Mouse (Mus musculus) embryonic facial prominence, embryonic 13.5 days (tissue): Measurements from ENCODE around the gene Il5ra. TPM values are rescaled to one million over a fixed set of nuclear protein-coding genes. Genes with fewer than 3 reads are reported as not detected.

Source experiments
- ATAC-seq: fragments of 200-750 bp; cut with Nextera tagmentation; 2 replicates; pipeline ENCODE4 v1.8.0; 2017; ENCODE audit warnings: low read depth; ENCODE audit not compliant: insufficient number of reproducible peaks, insufficient read depth, low FRiP score, low TSS enrichment
- H3K27ac ChIP-seq: fragments of 300-500 bp; sonication (generic); 2 replicates; pipeline ENCODE4 v1.5.1; 2015; ENCODE audit warnings: moderate library complexity, mild to moderate bottlenecking, inconsistent platforms
- H3K27me3 ChIP-seq: fragments of 300-500 bp; sonication (generic); 2 replicates; pipeline ENCODE4 v1.6.1; 2015; ENCODE audit warnings: mild to moderate bottlenecking, inconsistent platforms
- H3K36me3 ChIP-seq: fragments of 300-500 bp; sonication (generic); 2 replicates; pipeline ENCODE4 v1.6.1; 2015; ENCODE audit warnings: mild to moderate bottlenecking, inconsistent platforms
- H3K4me1 ChIP-seq: fragments of 300-500 bp; sonication (generic); 2 replicates; pipeline ENCODE4 v1.6.1; 2015; ENCODE audit warnings: inconsistent platforms
- H3K4me2 ChIP-seq: fragments of 300-500 bp; sonication (generic); 2 replicates; pipeline ENCODE4 v1.6.1; 2015; ENCODE audit warnings: moderate library complexity, mild to moderate bottlenecking, inconsistent platforms
- H3K4me3 ChIP-seq: fragments of 300-500 bp; sonication (generic); 2 replicates; pipeline ENCODE4 v1.5.1; 2015; ENCODE audit warnings: mild to moderate bottlenecking, inconsistent platforms
- H3K9ac ChIP-seq: fragments of 300-500 bp; sonication (generic); 2 replicates; pipeline ENCODE4 v1.6.1; 2015; ENCODE audit warnings: mild to moderate bottlenecking, inconsistent platforms
- H3K9me3 ChIP-seq: fragments of 300-500 bp; sonication (generic); 2 replicates; pipeline ENCODE4 v1.6.1; 2016; ENCODE audit warnings: inconsistent platforms
- WGBS: fragments of 180-500 bp; shearing (Covaris S2); methylation state at CpG from one replicate; pipeline ENCODE4 v1.1.7; 2015; ENCODE audit warnings: mixed read lengths; 5-methylcytosine and 5-hydroxymethylcytosine counted together
- polyA plus RNA-seq: library from polyadenylated mRNA; unstranded; fragments of >200 nt; fragmentation: Nextera tagmentation; extraction: Ambion mirVana; gene quantifications from 2 replicates; pipeline ENCODE4 v1.2.1, GENCODE M21; 2015

The Il5ra gene
- polyA plus RNA-seq, 1 experiment from 2014 or later, result not detected

DNA sequence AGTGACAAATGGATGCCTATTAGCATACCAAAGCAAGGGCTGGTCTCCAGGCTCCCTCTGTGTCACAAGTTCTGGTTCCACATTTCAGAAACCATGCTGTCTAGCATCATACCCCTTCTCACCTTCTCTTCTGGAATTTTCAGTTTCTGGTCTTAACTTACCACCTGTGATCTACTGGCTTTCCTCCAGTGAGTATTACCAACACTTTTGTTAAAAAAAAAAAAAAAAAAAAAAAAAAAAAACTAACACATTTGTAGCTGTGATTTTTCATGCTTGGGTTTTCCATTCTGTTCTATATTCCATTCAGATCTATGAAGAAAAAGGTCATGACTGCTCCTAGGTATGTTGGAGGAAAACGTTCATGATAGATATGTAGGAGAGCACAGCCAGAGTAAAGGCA, 17.1 kb upstream of the Il5ra start:
- H3K9ac ChIP-seq, result no peak overlapping the region
- no peaks in the 10 kb centered on the region; the same call in 1 of the 2 replicates for H3K27me3 ChIP-seq
- 68% methylated on average over 1 of the region's 1 CpGs for WGBS
- no peaks in the 10 kb centered on the region for H3K9me3 ChIP-seq
- no peak overlapping the region for H3K27ac ChIP-seq
- ATAC-seq, result no peak
- H3K4me1 ChIP-seq, result peaks cover 11% of the 10 kb centered on the region
- H3K4me2 ChIP-seq, result no peak overlapping the region
- no peaks in the 10 kb centered on the region for H3K36me3 ChIP-seq
- H3K4me3 ChIP-seq, result no peak overlapping the region

- H3K9me3 ChIP-seq, result no peaks in the 10 kb centered on the region
- H3K9ac ChIP-seq, result no peak overlapping the region
- no peak overlapping the region for H3K27ac ChIP-seq
- H3K4me1 ChIP-seq, result no peaks in the 10 kb centered on the region
- H3K27me3 ChIP-seq, result no peaks in the 10 kb centered on the region
- WGBS, result 76% methylated on average over 1 of the region's 1 CpGs
- no peak overlapping the region for H3K4me3 ChIP-seq
- no peak overlapping the region for H3K4me2 ChIP-seq
- H3K36me3 ChIP-seq, result no peaks in the 10 kb centered on the region
- ATAC-seq, result no peak
Measured at GRCm38 (mm10) chr6:106761486-106761885, 12.6 kb upstream of the Il5ra start.

DNA sequence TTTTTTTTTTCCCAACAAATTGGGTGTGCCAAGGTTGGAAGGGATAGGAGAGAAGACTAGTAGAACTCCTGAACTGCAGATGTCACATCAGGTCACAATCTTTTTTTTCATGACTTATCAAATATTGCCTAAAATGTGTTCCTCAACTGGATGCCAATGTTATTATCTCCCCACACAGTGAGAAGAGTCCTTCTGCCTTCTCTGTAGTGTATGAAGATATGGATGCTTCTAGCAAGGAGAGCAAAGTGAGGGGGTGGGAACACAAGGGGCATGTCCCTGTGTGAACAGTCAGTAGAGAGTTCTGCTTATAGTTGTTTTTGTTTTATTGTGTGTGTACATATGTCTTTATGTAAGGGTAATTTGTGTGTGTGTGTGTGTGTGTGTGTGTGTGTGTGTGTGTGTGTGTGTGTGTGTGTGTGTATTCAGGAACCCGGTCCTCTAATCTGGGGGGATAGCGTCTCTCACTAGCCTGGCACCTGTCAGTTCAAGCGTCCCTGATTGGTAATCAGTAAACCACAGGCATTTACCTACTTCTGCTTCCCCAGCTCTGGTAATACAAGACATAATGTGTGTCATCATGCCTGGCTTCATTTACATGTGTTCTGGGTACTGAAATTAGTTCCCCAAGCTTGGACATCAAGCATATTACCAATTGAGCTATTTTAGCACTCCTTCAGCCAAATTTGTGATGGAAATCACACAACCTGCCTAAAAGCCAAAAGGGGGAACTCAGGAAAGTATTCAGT, 11.8 kb upstream of the Il5ra start:
- no peaks in the 10 kb centered on the region for H3K4me1 ChIP-seq
- H3K4me2 ChIP-seq, result no peak overlapping the region
- H3K4me3 ChIP-seq, result no peak overlapping the region
- WGBS, result 69% methylated on average over 3 of the region's 3 CpGs
- no peaks in the 10 kb centered on the region for H3K9me3 ChIP-seq
- H3K9ac ChIP-seq, result no peak overlapping the region
- H3K36me3 ChIP-seq, result no peaks in the 10 kb centered on the region
- H3K27ac ChIP-seq, result no peak overlapping the region
- no peak for ATAC-seq
- H3K27me3 ChIP-seq, result no peaks in the 10 kb centered on the region

GRCm38 (mm10) chr6:106758299-106758698, 9.5 kb upstream of the Il5ra start:
- Histone ChIP-seq H3K4me1 (no peaks in the 10 kb centered on the region), H3K36me3 (no peaks in the 10 kb centered on the region), H3K4me2 (no peak overlapping the region), H3K9me3 (no peaks in the 10 kb centered on the region), H3K27ac (no peak overlapping the region), H3K27me3 (no peaks in the 10 kb centered on the region), H3K4me3 (no peak overlapping the region), H3K9ac (no peak overlapping the region)
- 84% methylated on average over 3 of the region's 3 CpGs for WGBS
- ATAC-seq, result no peak

- H3K9ac ChIP-seq, result no peak overlapping the region
- no peak overlapping the region for H3K27ac ChIP-seq
- H3K36me3 ChIP-seq, result no peaks in the 10 kb centered on the region
- H3K4me2 ChIP-seq, result no peak overlapping the region
- H3K9me3 ChIP-seq, result no peaks in the 10 kb centered on the region
- no peaks in the 10 kb centered on the region for H3K27me3 ChIP-seq
- no peak overlapping the region for H3K4me3 ChIP-seq
- no peaks in the 10 kb centered on the region for H3K4me1 ChIP-seq
- no peak for ATAC-seq
- WGBS, result 82% methylated on average over 7 of the region's 7 CpGs
Measured at GRCm38 (mm10) chr6:106750291-106750690, 1.5 kb upstream of the Il5ra start.

DNA sequence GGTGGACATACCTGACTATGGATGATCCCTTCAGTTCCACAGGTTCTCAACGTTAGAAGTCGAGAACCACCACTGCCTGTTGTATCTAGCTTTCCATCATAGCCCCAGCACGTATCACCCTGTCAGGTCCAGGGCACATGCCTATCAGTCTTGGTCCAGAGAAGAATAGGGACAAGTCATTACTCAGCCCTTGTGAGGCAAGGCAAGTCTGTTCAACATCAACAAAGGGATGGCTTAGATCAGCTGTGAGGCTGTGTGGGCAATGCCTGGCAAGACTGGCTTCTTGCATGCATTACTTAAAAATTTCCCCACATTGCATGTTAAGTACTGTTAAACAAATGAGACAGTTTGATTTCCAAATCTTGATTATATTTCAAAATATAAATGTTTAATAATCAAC, 1.0 kb downstream of the Il5ra start:
- ATAC-seq, result no peak
- no peak overlapping the region for H3K27ac ChIP-seq
- no peak overlapping the region for H3K4me3 ChIP-seq
- H3K4me1 ChIP-seq, result no peaks in the 10 kb centered on the region
- no peaks in the 10 kb centered on the region for H3K36me3 ChIP-seq
- 82% methylated on average over 3 of the region's 3 CpGs for WGBS
- no peaks in the 10 kb centered on the region for H3K9me3 ChIP-seq
- no peaks in the 10 kb centered on the region for H3K27me3 ChIP-seq
- H3K4me2 ChIP-seq, result no peak overlapping the region
- no peak overlapping the region for H3K9ac ChIP-seq

DNA sequence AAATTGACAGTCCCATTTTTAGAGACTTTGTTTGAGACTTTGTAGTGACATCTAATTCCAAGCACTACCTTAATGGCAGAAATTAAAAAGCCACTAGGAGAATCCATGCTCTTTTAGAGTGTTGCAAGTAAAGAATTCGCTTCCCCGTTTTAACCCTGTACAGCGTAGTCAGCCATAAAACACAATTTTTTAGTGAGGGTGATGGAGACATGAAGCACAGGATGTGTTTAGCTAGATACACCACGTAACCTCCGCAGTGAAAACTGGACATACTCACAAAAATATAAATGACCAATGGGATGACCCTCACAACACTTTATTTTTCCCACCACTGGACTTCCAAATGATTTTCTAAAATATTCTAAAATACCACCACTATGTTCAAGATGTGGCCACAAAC, 1.6 kb downstream of the Il5ra start:
- 87% methylated on average over 5 of the region's 5 CpGs for WGBS
- no peak overlapping the region for H3K4me3 ChIP-seq
- H3K4me1 ChIP-seq, result no peaks in the 10 kb centered on the region
- H3K9me3 ChIP-seq, result no peaks in the 10 kb centered on the region
- no peak for ATAC-seq
- H3K27ac ChIP-seq, result no peak overlapping the region
- H3K27me3 ChIP-seq, result no peaks in the 10 kb centered on the region
- H3K4me2 ChIP-seq, result no peak overlapping the region
- H3K36me3 ChIP-seq, result no peaks in the 10 kb centered on the region
- no peak overlapping the region for H3K9ac ChIP-seq

DNA sequence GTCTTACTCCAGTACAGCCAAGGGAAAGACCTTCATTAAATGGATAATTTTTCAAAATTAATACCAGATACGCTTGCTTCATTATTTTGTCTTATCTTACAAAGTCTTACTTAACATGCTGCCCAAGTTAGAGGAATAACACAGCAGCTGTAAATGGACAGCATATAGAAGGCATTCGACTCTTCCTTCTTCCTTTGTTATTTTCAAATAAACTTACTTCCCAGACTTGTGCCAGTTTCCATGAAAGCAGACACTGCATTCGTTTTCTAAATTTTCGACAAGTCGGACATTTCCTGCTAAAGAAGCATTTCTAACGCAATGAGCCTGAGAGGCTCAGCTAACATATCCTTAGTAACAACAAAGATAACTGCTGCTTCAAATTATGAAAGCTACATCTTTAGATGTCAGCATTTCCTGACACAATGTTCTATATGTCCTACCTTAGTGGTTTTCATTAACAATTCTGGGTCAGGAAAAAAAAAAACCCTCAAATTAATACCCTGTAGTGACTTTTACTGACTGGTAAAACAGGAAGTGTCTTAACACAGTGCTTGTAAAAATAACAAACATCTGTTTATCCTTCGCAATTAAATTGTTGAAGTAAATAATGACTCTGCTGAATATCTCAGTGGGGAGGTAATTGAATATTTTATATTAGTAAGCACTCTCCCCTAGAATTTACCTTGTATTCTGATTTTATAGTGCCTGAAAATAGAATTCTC, 3.0 kb downstream of the Il5ra start:
- Histone ChIP-seq H3K4me2 (no peak overlapping the region), H3K27ac (no peak overlapping the region), H3K4me3 (no peak overlapping the region), H3K9ac (no peak overlapping the region), H3K27me3 (no peaks in the 10 kb centered on the region), H3K9me3 (no peaks in the 10 kb centered on the region), H3K4me1 (no peaks in the 10 kb centered on the region), H3K36me3 (no peaks in the 10 kb centered on the region)
- no peak for ATAC-seq
- 60% methylated on average over 7 of the region's 7 CpGs for WGBS

DNA sequence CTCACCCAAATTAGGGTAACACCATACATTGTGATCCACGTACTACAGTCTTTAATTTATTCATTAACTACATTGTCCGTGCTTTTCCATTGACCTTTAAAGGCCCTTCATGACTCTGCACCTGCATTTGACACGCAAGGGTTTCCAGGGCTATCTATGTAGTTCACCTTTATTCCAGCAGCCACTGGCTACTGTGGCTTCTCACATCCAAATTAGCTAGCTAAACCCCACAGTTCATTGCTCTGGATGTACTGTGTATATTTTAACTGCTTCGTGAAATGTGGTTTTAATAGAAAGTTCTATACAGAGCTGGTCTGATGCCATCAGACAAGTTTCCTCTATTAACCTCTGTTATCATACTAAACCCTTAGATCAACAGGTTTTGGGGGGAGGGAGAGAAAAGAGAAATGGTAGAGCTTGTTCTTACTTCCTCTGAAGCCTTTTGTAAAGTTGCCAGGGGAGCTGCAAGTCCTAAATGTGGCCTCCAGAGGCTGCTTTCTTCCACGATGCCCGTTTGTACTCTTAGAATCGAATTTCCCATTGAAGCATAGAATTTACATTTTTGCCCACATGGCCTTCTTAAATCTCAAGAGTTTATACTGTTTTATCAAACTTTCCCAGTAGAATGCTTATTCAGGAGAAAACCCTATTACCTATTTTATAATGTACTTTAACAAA, 5.1 kb downstream of the Il5ra start:
- Histone ChIP-seq H3K9me3 (no peaks in the 10 kb centered on the region), H3K4me1 (no peaks in the 10 kb centered on the region), H3K36me3 (no peaks in the 10 kb centered on the region), H3K27ac (no peak overlapping the region), H3K4me3 (no peak overlapping the region), H3K4me2 (no peak overlapping the region), H3K27me3 (no peaks in the 10 kb centered on the region), H3K9ac (no peak overlapping the region)
- 64% methylated on average over 7 of the region's 7 CpGs for WGBS
- ATAC-seq, result no peak

DNA sequence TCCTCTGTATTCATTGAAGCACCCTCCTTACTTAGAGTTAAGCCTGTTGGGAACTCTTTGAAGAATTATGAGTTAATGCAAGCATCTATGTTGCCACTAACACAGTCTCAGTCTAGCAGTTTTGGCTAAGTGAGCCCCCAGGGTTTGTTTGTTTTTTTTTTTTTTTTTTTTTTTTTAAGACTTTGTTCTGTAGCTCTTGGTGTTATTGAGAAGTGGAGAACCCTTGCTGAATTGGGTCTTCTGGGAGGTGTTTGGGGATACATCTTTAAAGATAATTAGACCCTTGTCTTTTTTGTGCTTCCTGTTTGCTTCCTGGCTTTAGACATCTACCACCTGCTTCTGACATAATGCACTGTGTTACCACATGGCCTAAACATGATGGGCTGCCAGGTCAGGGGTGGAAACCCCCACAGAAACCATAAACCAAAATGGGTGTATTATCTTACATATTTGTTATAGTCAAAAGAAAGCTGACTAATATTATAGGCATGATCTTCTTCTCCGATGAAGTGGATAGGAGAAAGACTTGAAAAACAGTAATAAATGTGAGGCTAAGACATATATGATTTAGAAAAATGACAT, 8.5 kb downstream of the Il5ra start:
- 97% methylated on average over 1 of the region's 1 CpGs for WGBS
- H3K27ac ChIP-seq, result no peak overlapping the region

GRCm38 (mm10) chr6:106738229-106738628, 10.6 kb downstream of the Il5ra start:
- H3K4me2 ChIP-seq, result no peak overlapping the region
- H3K27ac ChIP-seq, result no peak overlapping the region
- no peak overlapping the region for H3K4me3 ChIP-seq
- no peak overlapping the region for H3K9ac ChIP-seq
- H3K36me3 ChIP-seq, result no peaks in the 10 kb centered on the region
- H3K9me3 ChIP-seq, result no peaks in the 10 kb centered on the region
- no peak for ATAC-seq
- WGBS, result 70% methylated on average over 3 of the region's 3 CpGs
- no peaks in the 10 kb centered on the region for H3K4me1 ChIP-seq
- H3K27me3 ChIP-seq, result no peaks in the 10 kb centered on the region

More for the DNA sequence above, 8.5 kb downstream of the Il5ra start:
- H3K4me1 ChIP-seq, result no peaks in the 10 kb centered on the region
- H3K9ac ChIP-seq, result no peak overlapping the region
- H3K4me2 ChIP-seq, result no peak overlapping the region
- H3K36me3 ChIP-seq, result no peaks in the 10 kb centered on the region
- H3K9me3 ChIP-seq, result no peaks in the 10 kb centered on the region
- ATAC-seq, result no peak
- no peak overlapping the region for H3K4me3 ChIP-seq
- no peaks in the 10 kb centered on the region for H3K27me3 ChIP-seq
